Mouse (Mus musculus) layer of hippocampus, adult 9-11 months (tissue): Measurements from ENCODE around the gene Gucd1.

Experiments used
- DNase-seq: peaks from one replicate; pipeline ENCODE4 v3.0.0; 2022

Gene Gucd1

GRCm38 (mm10) chr10:75315756-75316155 is 202.0 kb downstream of the Gucd1 start:
- DNase-seq, result no peak

GRCm38 (mm10) chr10:75314190-75314980 is 203.4 kb downstream of the Gucd1 start:
- DNase-seq, result no peak

GRCm38 (mm10) chr10:75312361-75312760 is 205.4 kb downstream of the Gucd1 start:
- DNase-seq, result no peak

- DNase-seq, result no peak
Measured at GRCm38 (mm10) chr10:75307130-75307529, 210.6 kb downstream of the Gucd1 start.

GRCm38 (mm10) chr10:75304413-75304812 is 213.4 kb downstream of the Gucd1 start:
- no peak for DNase-seq

GRCm38 (mm10) chr10:75304049-75304405 is 213.7 kb downstream of the Gucd1 start:
- no peak for DNase-seq

- peak; percentile 86 for DNase-seq
Measured at GRCm38 (mm10) chr10:75303324-75304048, 214.3 kb downstream of the Gucd1 start.

- DNase-seq, result no peak
Measured at GRCm38 (mm10) chr10:75302536-75302935, 215.2 kb downstream of the Gucd1 start.

- no peak for DNase-seq
Measured at GRCm38 (mm10) chr10:75301937-75302336, 215.8 kb downstream of the Gucd1 start.

- DNase-seq, result no peak
Measured at GRCm38 (mm10) chr10:75301195-75301806, 216.5 kb downstream of the Gucd1 start.
